Comparison of ENCODE assay signal across 24 mouse cellular contexts in genomic region chr9:118424344-118424743, GRCm38 (mm10). TPM values are rescaled to one million over a fixed set of nuclear protein-coding genes. Genes with fewer than 3 reads are reported as not detected.
"Had no signal": no experiment of that assay in that cellular context is flagged by ENCODE, and none has a peak within 500 bp of the region (broad histone marks: within the 10 kb centered on the region; RNA-seq: fewer than 3 reads in every experiment).

No protein-coding gene starts in this region.

- H3K9ac ChIP-seq: liver, postnatal 0 days; lung, embryonic 15.5 days; midbrain, embryonic 12.5 days; midbrain, embryonic 15.5 days; neural tube, embryonic 13.5 days; neural tube, embryonic 15.5 days had no signal

- H3K36me3 ChIP-seq: lung, embryonic 15.5 days; midbrain, embryonic 10.5 days; midbrain, embryonic 12.5 days; midbrain, embryonic 15.5 days; neural tube, embryonic 13.5 days; neural tube, embryonic 15.5 days had no signal

- H3K4me1 ChIP-seq: lung, embryonic 15.5 days; midbrain, embryonic 12.5 days; midbrain, embryonic 15.5 days; neural tube, embryonic 13.5 days; neural tube, embryonic 15.5 days had no signal

- H3K4me3 ChIP-seq: lung, embryonic 15.5 days; midbrain, embryonic 10.5 days; midbrain, embryonic 12.5 days; midbrain, embryonic 15.5 days; neural tube, embryonic 13.5 days; neural tube, embryonic 15.5 days had no signal

- H3K9me3 ChIP-seq: lung, embryonic 15.5 days; midbrain, embryonic 10.5 days; midbrain, embryonic 12.5 days; midbrain, embryonic 15.5 days; neural tube, embryonic 13.5 days; neural tube, embryonic 15.5 days had no signal

- H3K27me3 ChIP-seq: lung, embryonic 15.5 days; midbrain, embryonic 15.5 days; neural tube, embryonic 13.5 days; neural tube, embryonic 15.5 days had no signal

- H3K27ac ChIP-seq: lung, embryonic 15.5 days; macrophage; midbrain, embryonic 10.5 days; midbrain, embryonic 12.5 days; midbrain, embryonic 15.5 days; neural tube, embryonic 13.5 days; neural tube, embryonic 15.5 days had no signal

- DNase-seq: liver, postnatal 0 days; lung, adult 2 months; lung, postnatal 14 days; lung, postnatal 36 days; retina, postnatal 1 day; right cerebral cortex, adult 18-20 months; right cerebral cortex, postnatal 25 days; right cerebral cortex, postnatal 4 days; spleen, adult 18-20 months; thymus, adult 18-20 months; thymus, postnatal 14 days; thymus, postnatal 36 days had no signal

- ATAC-seq: liver, postnatal 0 days; lung, postnatal 0 days; midbrain, embryonic 15.5 days had no signal

- H3K4me2 ChIP-seq: lung, embryonic 15.5 days; midbrain, embryonic 12.5 days; midbrain, embryonic 15.5 days; neural tube, embryonic 13.5 days; neural tube, embryonic 15.5 days had no signal

RNA-seq across cellular contexts. Expression of gene Eomes, which starts 53.7 kb away (rescaled TPM):
- total RNA-seq: megakaryocyte progenitor cell, adult 5-6 weeks had no signal
- polyA plus RNA-seq: liver, postnatal 0 days; lung, embryonic 15.5 days; macrophage; neural tube, embryonic 11.5 days; neural tube, embryonic 15.5 days; small intestine, adult 2 months; stomach, embryonic 14.5 days had no signal
